31 mouse cellular contexts compared by ENCODE assay signal in the genomic region with DNA sequence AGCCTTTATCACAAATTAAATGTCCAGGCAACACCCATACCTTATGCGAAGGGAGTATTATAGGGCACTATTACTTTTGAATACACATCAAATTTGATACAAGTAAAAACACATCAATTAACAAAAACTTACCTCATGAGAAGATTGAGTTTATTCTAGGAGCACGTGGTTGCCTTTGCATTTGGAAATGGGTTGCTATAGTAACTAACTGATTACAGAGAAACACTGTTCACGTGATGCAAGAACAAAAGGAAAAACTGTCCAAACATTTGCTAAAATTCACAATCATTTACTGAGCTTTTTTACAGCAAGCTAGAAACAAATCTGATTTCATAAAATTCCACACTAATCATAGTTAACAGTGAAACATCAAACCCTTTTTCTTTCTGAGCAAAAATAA. TPM values are rescaled to one million over a fixed set of nuclear protein-coding genes. Genes with fewer than 3 reads are reported as not detected.
"Had no signal": no experiment of that assay in that cellular context is flagged by ENCODE, and none has a peak within 500 bp of the region (broad histone marks: within the 10 kb centered on the region; RNA-seq: fewer than 3 reads in every experiment).

No protein-coding gene starts in this region.

- H3K4me3 ChIP-seq: left cerebral cortex, adult 2 months; liver, embryonic 13.5 days; midbrain, embryonic 12.5 days; myocyte; neural tube, embryonic 13.5 days; stomach, embryonic 15.5 days had no signal

- H3K4me2 ChIP-seq: liver, embryonic 13.5 days; lung, embryonic 14.5 days; midbrain, embryonic 12.5 days; neural tube, embryonic 13.5 days; stomach, embryonic 15.5 days had no signal

- H3K27ac ChIP-seq: left cerebral cortex, adult 2 months; liver, embryonic 13.5 days; midbrain, embryonic 12.5 days; neural tube, embryonic 13.5 days; stomach, embryonic 15.5 days had no signal

- H3K36me3 ChIP-seq: liver, embryonic 13.5 days; midbrain, embryonic 12.5 days; neural tube, embryonic 13.5 days; stomach, embryonic 15.5 days had no signal

- H3K9ac ChIP-seq: liver, embryonic 13.5 days; lung, embryonic 14.5 days; midbrain, embryonic 12.5 days; neural tube, embryonic 13.5 days; stomach, embryonic 15.5 days had no signal

- H3K9me3 ChIP-seq: liver, embryonic 13.5 days; midbrain, embryonic 12.5 days; neural tube, embryonic 13.5 days; stomach, embryonic 15.5 days had no signal

- DNase-seq: kidney, adult 18-20 months; kidney, adult 9 months; kidney, postnatal 14 days; kidney, postnatal 4 days; layer of hippocampus, postnatal 36 days; liver, embryonic 13.5 days; lung, embryonic 14.5 days; lung, postnatal 36 days; retina, postnatal 1 day; right cerebral cortex, postnatal 25 days; spleen, adult 18-20 months; thymus, postnatal 25 days had no signal

- H3K27me3 ChIP-seq: liver, embryonic 13.5 days; midbrain, embryonic 12.5 days; neural tube, embryonic 13.5 days; stomach, embryonic 15.5 days had no signal

- ATAC-seq: lung, postnatal 0 days; midbrain, embryonic 16.5 days had no signal

- H3K4me1 ChIP-seq: liver, embryonic 13.5 days; midbrain, embryonic 12.5 days; neural tube, embryonic 13.5 days had no signal

RNA-seq across cellular contexts. Expression of a gene that starts 1.1 kb away (rescaled TPM):
- total RNA-seq: layer of hippocampus, adult 18-20 months; layer of hippocampus, postnatal 10 days; layer of hippocampus, postnatal 36 days; left cerebral cortex, adult 2 months; left cerebral cortex, postnatal 10 days; left cerebral cortex, postnatal 36 days; liver, adult 2 months; monocyte, adult 5-6 weeks; neutrophil, adult 5-6 weeks had no signal
- polyA plus RNA-seq: kidney, embryonic 16.5 days; limb, embryonic 11.5 days; liver, adult 2 months; lung, embryonic 14.5 days; midbrain, embryonic 12.5 days; midbrain, embryonic 16.5 days; neural tube, embryonic 13.5 days had no signal

RNA-seq across cellular contexts. Expression of a gene that starts 17.0 kb away (rescaled TPM):
- total RNA-seq: layer of hippocampus, adult 18-20 months; layer of hippocampus, postnatal 10 days; layer of hippocampus, postnatal 36 days; left cerebral cortex, adult 2 months; left cerebral cortex, postnatal 10 days; left cerebral cortex, postnatal 36 days; liver, adult 2 months; megakaryocyte-erythroid progenitor cell, adult 5-6 weeks; monocyte, adult 5-6 weeks; neutrophil, adult 5-6 weeks had no signal
- polyA plus RNA-seq: kidney, embryonic 16.5 days; limb, embryonic 11.5 days; liver, adult 2 months; liver, embryonic 13.5 days; liver, embryonic 16.5 days; lung, embryonic 14.5 days; lung, postnatal 0 days; midbrain, embryonic 12.5 days; midbrain, embryonic 16.5 days; neural tube, embryonic 13.5 days; stomach, embryonic 15.5 days; thymus, postnatal 0 days had no signal

RNA-seq across cellular contexts. Expression of a gene that starts 18.4 kb away (rescaled TPM):
- total RNA-seq: layer of hippocampus, adult 18-20 months; layer of hippocampus, postnatal 10 days; layer of hippocampus, postnatal 36 days; left cerebral cortex, adult 2 months; left cerebral cortex, postnatal 10 days; left cerebral cortex, postnatal 36 days; liver, adult 2 months; megakaryocyte-erythroid progenitor cell, adult 5-6 weeks had no signal
- polyA plus RNA-seq: limb, embryonic 11.5 days; liver, adult 2 months; midbrain, embryonic 12.5 days; midbrain, embryonic 16.5 days; neural tube, embryonic 13.5 days had no signal

RNA-seq across cellular contexts. Expression of a gene that starts 29.0 kb away (rescaled TPM):
- total RNA-seq: layer of hippocampus, adult 18-20 months; layer of hippocampus, postnatal 10 days; layer of hippocampus, postnatal 36 days; left cerebral cortex, adult 2 months; left cerebral cortex, postnatal 10 days; left cerebral cortex, postnatal 36 days; liver, adult 2 months; megakaryocyte-erythroid progenitor cell, adult 5-6 weeks; monocyte, adult 5-6 weeks; neutrophil, adult 5-6 weeks had no signal
- polyA plus RNA-seq: kidney, embryonic 16.5 days; limb, embryonic 11.5 days; liver, adult 2 months; liver, embryonic 13.5 days; liver, embryonic 16.5 days; lung, embryonic 14.5 days; lung, postnatal 0 days; midbrain, embryonic 12.5 days; midbrain, embryonic 16.5 days; neural tube, embryonic 13.5 days; stomach, embryonic 15.5 days; thymus, postnatal 0 days had no signal

RNA-seq across cellular contexts. Expression of a gene that starts 41.3 kb away (rescaled TPM):
- total RNA-seq: layer of hippocampus, postnatal 10 days; left cerebral cortex, adult 2 months; left cerebral cortex, postnatal 10 days; left cerebral cortex, postnatal 36 days; liver, adult 2 months; megakaryocyte-erythroid progenitor cell, adult 5-6 weeks; monocyte, adult 5-6 weeks; neutrophil, adult 5-6 weeks had no signal
- polyA plus RNA-seq: kidney, embryonic 16.5 days; limb, embryonic 11.5 days; liver, adult 2 months; liver, embryonic 13.5 days; liver, embryonic 16.5 days; lung, embryonic 14.5 days; midbrain, embryonic 12.5 days; midbrain, embryonic 16.5 days; neural tube, embryonic 13.5 days had no signal
